In genomic region chr10:9264309-9265000, GRCm38 (mm10) we compare ENCODE assay signal across 14 mouse cellular contexts.
"Had no signal": no experiment of that assay in that cellular context is flagged by ENCODE, and none has a peak within 500 bp of the region (broad histone marks: within the 10 kb centered on the region; RNA-seq: fewer than 3 reads in every experiment).

No protein-coding gene starts in this region.

- H3K9me3 ChIP-seq: liver, embryonic 13.5 days; neural tube, embryonic 12.5 days; neural tube, embryonic 15.5 days had no signal

- H3K9ac ChIP-seq: liver, embryonic 13.5 days; neural tube, embryonic 12.5 days; neural tube, embryonic 15.5 days had no signal

- H3K4me3 ChIP-seq: liver, embryonic 13.5 days; neural tube, embryonic 12.5 days; neural tube, embryonic 15.5 days had no signal

- H3K27me3 ChIP-seq: liver, embryonic 13.5 days; neural tube, embryonic 12.5 days; neural tube, embryonic 15.5 days had no signal

- H3K4me1 ChIP-seq: liver, embryonic 13.5 days; neural tube, embryonic 12.5 days; neural tube, embryonic 15.5 days had no signal

- H3K4me2 ChIP-seq: liver, embryonic 13.5 days; neural tube, embryonic 12.5 days; neural tube, embryonic 15.5 days had no signal

- H3K27ac ChIP-seq: liver, embryonic 13.5 days; neural tube, embryonic 12.5 days; neural tube, embryonic 15.5 days had no signal

- DNase-seq: kidney, adult 18-20 months; kidney, adult 9 months; kidney, postnatal 14 days; kidney, postnatal 4 days; liver, embryonic 13.5 days; lung, adult 2 months; lung, postnatal 14 days; lung, postnatal 4 days; right cerebral cortex, adult 18-20 months; right cerebral cortex, postnatal 14 days; spleen, adult 18-20 months; thymus, postnatal 25 days had no signal

- H3K36me3 ChIP-seq: liver, embryonic 13.5 days; neural tube, embryonic 12.5 days; neural tube, embryonic 15.5 days had no signal
